Mouse (Mus musculus): ENCODE data around the gene Car3.
A peak's percentile ranks its signal among the peaks of the same experiment; 100 is the strongest.

The Car3 gene

GRCm38 (mm10) chr3:14911992-14912582 lies 48.8 kb downstream of the Car3 start:
- peak; percentile 18 for DNase-seq (ENCODE audit: low spot score)

- DNase-seq (ENCODE audit: low spot score), result no peak
Observed at GRCm38 (mm10) chr3:14913774-14914173, 50.5 kb downstream of the Car3 start.

DNA sequence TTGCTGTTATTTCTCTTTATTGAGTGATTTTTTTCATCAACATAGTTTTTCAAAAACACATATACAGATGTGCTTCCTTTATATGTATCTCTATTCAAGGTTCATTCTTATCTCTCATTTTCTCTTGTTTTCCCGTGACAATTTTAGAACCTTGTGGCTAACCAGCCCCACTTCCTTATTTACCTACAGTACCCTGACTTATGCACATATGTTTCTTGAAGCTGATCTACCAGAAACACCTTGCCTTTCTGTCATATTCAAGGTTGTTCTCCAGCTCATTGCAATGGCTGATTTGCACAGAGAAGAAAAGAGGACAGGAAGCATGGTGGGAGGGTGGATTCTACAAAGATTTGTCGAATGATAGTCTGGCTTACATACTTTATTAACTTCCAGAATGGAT lies 52.0 kb downstream of the Car3 start:
- no peak for DNase-seq (ENCODE audit: low spot score)

GRCm38 (mm10) chr3:14917261-14917660 lies 53.9 kb downstream of the Car3 start:
- DNase-seq (ENCODE audit: low spot score), result no peak

All from T-cell, adult 2 months (primary cell).